Mouse (Mus musculus): ENCODE results near the gene Tmem138. TPM values are rescaled to one million over a fixed set of nuclear protein-coding genes. Genes with fewer than 3 reads are reported as not detected.

Gene Tmem138
- total and polyA plus RNA-seq, 3 experiments, result 11.9 to 25.2 TPM; not detected in 1

- no peak overlapping the region for H3K9ac ChIP-seq (ENCODE audit: control insufficient read depth, low read depth, low read length, poor library complexity, severe bottlenecking)
- no peak overlapping the region for H3K27ac ChIP-seq (ENCODE audit: control insufficient read depth, low read depth, low read length)
- DNase-seq (ENCODE audit: low read depth, low spot score), result peak; percentile 64
- TF ChIP-seq NRF1 (IDR thresholded peaks at IDR 0.05; ENCODE audit: insufficient read depth, low read depth, low read length, poor library complexity, severe bottlenecking) (no peak), ZKSCAN1 (IDR thresholded peaks at IDR 0.05; ENCODE audit: low read depth, low read length) (no peak), MYB (IDR thresholded peaks at IDR 0.05; ENCODE audit: low read depth, low read length) (no peak), ETS1 (IDR thresholded peaks at IDR 0.05; ENCODE audit: low read depth, low read length) (peak; percentile 41; the same call in 1 of the 2 replicates), SIN3A (IDR thresholded peaks at IDR 0.05; ENCODE audit: low read length) (no peak), USF1 (IDR thresholded peaks at IDR 0.05; ENCODE audit: low read depth, low read length) (no peak), GATA1 (IDR thresholded peaks at IDR 0.05; ENCODE audit: low read depth, low read length) (peak; percentile 72), CHD1 (IDR thresholded peaks at IDR 0.05; ENCODE audit: low read depth, low read length) (no peak), TAL1 (IDR thresholded peaks at IDR 0.05; ENCODE audit: low read length) (no peak), RCOR1 (IDR thresholded peaks at IDR 0.05; ENCODE audit: low read depth, low read length) (peak; percentile 32; the same call in 1 of the 2 replicates), EP300 (IDR thresholded peaks at IDR 0.05; ENCODE audit: low read depth in 1 of 2, low read length in 2 of 2) (peak; percentile 14 to 74; a peak in 2 of 4 replicates), POLR2A (IDR thresholded peaks at IDR 0.05; ENCODE audit: control insufficient read depth in 1 of 2, insufficient read depth in 1 of 2, low read depth in 1 of 2, low read length in 2 of 2, poor library complexity in 1 of 2) (no peak), ELF1 (IDR thresholded peaks at IDR 0.05; ENCODE audit: low read depth, low read length) (no peak)
- no peaks in the 10 kb centered on the region for H3K9me3 ChIP-seq (replicated peaks; ENCODE audit: insufficient read depth, low read length)
- peaks cover 0 to 12% of the 10 kb centered on the region in 2 experiments; a peak in 2 of 4 replicates for H3K36me3 ChIP-seq (ENCODE audit: control insufficient read depth in 1 of 2, insufficient read depth in 2 of 2, low read length in 2 of 2)
- H3K27me3 ChIP-seq (ENCODE audit: control insufficient read depth in 1 of 2, insufficient read depth in 2 of 2, low read length in 2 of 2), result no peaks in the 10 kb centered on the region
- H3K79me2 ChIP-seq (ENCODE audit: control insufficient read depth, insufficient read depth, low read length, poor library complexity), result no peaks in the 10 kb centered on the region
- no peak overlapping the region for H3K4me3 ChIP-seq (ENCODE audit: control insufficient read depth in 1 of 2, insufficient read depth in 1 of 2, low read depth in 2 of 2, low read length in 2 of 2)
- peaks cover 0 to 17% of the 10 kb centered on the region in 2 experiments; a peak in 2 of 4 replicates for H3K4me1 ChIP-seq (ENCODE audit: control insufficient read depth in 1 of 2, insufficient read depth in 2 of 2, low read length in 2 of 2)
Measured at GRCm38 (mm10) chr19:10561558-10562314, 15.4 kb downstream of the Tmem138 start.

- H3K36me3 ChIP-seq (ENCODE audit: control insufficient read depth in 1 of 2, insufficient read depth in 2 of 2, low read length in 2 of 2), result peaks cover 0 to 10% of the 10 kb centered on the region in 2 experiments; a peak in 2 of 4 replicates
- no peaks in the 10 kb centered on the region for H3K9me3 ChIP-seq (replicated peaks; ENCODE audit: insufficient read depth, low read length)
- DNase-seq (ENCODE audit: low read depth, low spot score), result no peak
- peaks cover 2% of the 10 kb centered on the region; the same call in 1 of the 2 replicates for H3K79me2 ChIP-seq (ENCODE audit: control insufficient read depth, insufficient read depth, low read length, poor library complexity)
- peaks cover 0 to 17% of the 10 kb centered on the region in 2 experiments; a peak in 2 of 4 replicates for H3K4me1 ChIP-seq (ENCODE audit: control insufficient read depth in 1 of 2, insufficient read depth in 2 of 2, low read length in 2 of 2)
- H3K9ac ChIP-seq (ENCODE audit: control insufficient read depth, low read depth, low read length, poor library complexity, severe bottlenecking), result no peak overlapping the region
- H3K27ac ChIP-seq (ENCODE audit: control insufficient read depth, low read depth, low read length), result no peak overlapping the region
- H3K27me3 ChIP-seq (ENCODE audit: control insufficient read depth in 1 of 2, insufficient read depth in 2 of 2, low read length in 2 of 2), result no peaks in the 10 kb centered on the region
- H3K4me3 ChIP-seq (ENCODE audit: control insufficient read depth in 1 of 2, insufficient read depth in 1 of 2, low read depth in 2 of 2, low read length in 2 of 2), result no peak overlapping the region
- TF ChIP-seq RCOR1 (IDR thresholded peaks at IDR 0.05; ENCODE audit: low read depth, low read length) (no peak), MYC (IDR thresholded peaks at IDR 0.05; ENCODE audit: low read depth, low read length) (no peak), ELF1 (IDR thresholded peaks at IDR 0.05; ENCODE audit: low read depth, low read length) (no peak), MXI1 (IDR thresholded peaks at IDR 0.05; ENCODE audit: low read depth, low read length) (no peak), CHD2 (IDR thresholded peaks at IDR 0.05; ENCODE audit: low read length) (no peak), MAX (IDR thresholded peaks at IDR 0.05; ENCODE audit: low read length) (no peak), MAFK (IDR thresholded peaks at IDR 0.05; ENCODE audit: borderline replicate concordance, low read depth, low read length) (no peak), HCFC1 (IDR thresholded peaks at IDR 0.05; ENCODE audit: low read depth, low read length) (no peak), EP300 (IDR thresholded peaks at IDR 0.05; ENCODE audit: low read depth in 1 of 2, low read length in 2 of 2) (no peak), USF1 (IDR thresholded peaks at IDR 0.05; ENCODE audit: low read depth, low read length) (no peak), SIN3A (IDR thresholded peaks at IDR 0.05; ENCODE audit: low read length) (no peak), UBTF (IDR thresholded peaks at IDR 0.05; ENCODE audit: borderline replicate concordance, insufficient read depth, low read depth, low read length) (no peak), MYB (IDR thresholded peaks at IDR 0.05; ENCODE audit: low read depth, low read length) (no peak), KAT2A (conservative IDR thresholded peaks at IDR 0.05; ENCODE audit: low read depth, low read length) (no peak), NRF1 (IDR thresholded peaks at IDR 0.05; ENCODE audit: insufficient read depth, low read depth, low read length, poor library complexity, severe bottlenecking) (no peak), POLR2AphosphoS2 (IDR thresholded peaks at IDR 0.05; ENCODE audit: low read length) (no peak), ZKSCAN1 (IDR thresholded peaks at IDR 0.05; ENCODE audit: low read depth, low read length) (no peak), CTCF (IDR thresholded peaks at IDR 0.05 in 2 of 3, conservative IDR thresholded peaks at IDR 0.05 in 1 of 3; ENCODE audit: control insufficient read depth in 1 of 3, insufficient read depth in 1 of 3, low read depth in 2 of 3, low read length in 3 of 3, poor library complexity in 1 of 3, severe bottlenecking in 1 of 3) (peak in 1 of 3 experiments; percentile 51; a peak in 3 of 6 replicates), USF2 (IDR thresholded peaks at IDR 0.05; ENCODE audit: borderline replicate concordance in 1 of 2, insufficient read depth in 1 of 2, low read depth in 1 of 2, low read length in 2 of 2) (no peak), POLR2AphosphoS5 (IDR thresholded peaks at IDR 0.05; ENCODE audit: borderline replicate concordance, low read depth, low read length) (no peak), ZMIZ1 (IDR thresholded peaks at IDR 0.05; ENCODE audit: low read depth, low read length) (no peak), GABPA (IDR thresholded peaks at IDR 0.05; ENCODE audit: low read depth, low read length) (no peak), E2F4 (IDR thresholded peaks at IDR 0.05; ENCODE audit: borderline replicate concordance, low read depth, low read length) (no peak), GATA1 (IDR thresholded peaks at IDR 0.05; ENCODE audit: low read depth, low read length) (no peak)
Measured at GRCm38 (mm10) chr19:10560108-10560507, 17.1 kb downstream of the Tmem138 start.
